Mouse (Mus musculus) hindbrain, embryonic 12.5 days (tissue): Measurements from ENCODE around the gene Pabpn1. TPM values are rescaled to one million over a fixed set of nuclear protein-coding genes. Genes with fewer than 3 reads are reported as not detected.
"Not testable (repeated sequence)": the region's sequence is repeated elsewhere in the genome, so short reads cannot be mapped to it uniquely, and the experiment has no call there.

Experiments
- ATAC-seq: fragments of 200-750 bp; cut with Nextera tagmentation; 2 replicates; pipeline ENCODE4 v1.8.0; 2017; ENCODE audit warnings: moderate TSS enrichment; ENCODE audit not compliant: low FRiP score
- H3K27ac ChIP-seq: fragments of 300-500 bp; sonication (generic); 2 replicates; pipeline ENCODE4 v1.5.1; 2016; ENCODE audit warnings: mild to moderate bottlenecking
- H3K27me3 ChIP-seq: fragments of 300-500 bp; sonication (generic); 2 replicates; pipeline ENCODE4 v1.6.1; 2016; ENCODE audit warnings: mild to moderate bottlenecking
- H3K36me3 ChIP-seq: fragments of 300-500 bp; sonication (generic); 2 replicates; pipeline ENCODE4 v1.6.1; 2016; ENCODE audit warnings: mild to moderate bottlenecking
- H3K4me1 ChIP-seq: fragments of 300-500 bp; sonication (generic); 2 replicates; pipeline ENCODE4 v1.6.1; 2016
- H3K4me2 ChIP-seq: fragments of 300-500 bp; sonication (generic); replicated peaks from 2 replicates; pipeline ENCODE4 v1.6.1; 2016; ENCODE audit warnings: mild to moderate bottlenecking
- H3K4me3 ChIP-seq: fragments of 300-500 bp; sonication (generic); 2 replicates; pipeline ENCODE4 v1.5.1; 2016; ENCODE audit warnings: mild to moderate bottlenecking
- H3K9ac ChIP-seq: fragments of 300-500 bp; sonication (generic); 2 replicates; pipeline ENCODE4 v1.6.1; 2016; ENCODE audit warnings: mild to moderate bottlenecking, moderate library complexity
- H3K9me3 ChIP-seq: fragments of 300-500 bp; sonication (generic); replicated peaks from 2 replicates; pipeline ENCODE4 v1.6.1; 2016; ENCODE audit warnings: mild to moderate bottlenecking
- WGBS: fragments of 180-500 bp; shearing (Covaris S2); methylation state at CpG from one replicate; pipeline ENCODE4 v1.1.7; 2016; 5-methylcytosine and 5-hydroxymethylcytosine counted together
- polyA plus RNA-seq: library from polyadenylated mRNA; unstranded; fragments of >200 nt; fragmentation: Nextera tagmentation; extraction: Ambion mirVana; gene quantifications from 2 replicates; pipeline ENCODE4 v1.2.1, GENCODE M21; 2016

Pabpn1 gene
- polyA plus RNA-seq, 1 experiment from 2014 or later, result 201 TPM

GRCm38 (mm10) chr14:54941024-54941978 lies 49.0 kb downstream of the Pabpn1 start:
- no peak overlapping the region for H3K9ac ChIP-seq
- H3K4me1 ChIP-seq, result peaks cover 5% of the 10 kb centered on the region
- H3K4me2 ChIP-seq, result no peak overlapping the region
- H3K9me3 ChIP-seq, result no peaks in the 10 kb centered on the region
- no peaks in the 10 kb centered on the region for H3K36me3 ChIP-seq
- H3K27me3 ChIP-seq, result no peaks in the 10 kb centered on the region; the same call in 1 of the 2 replicates
- H3K4me3 ChIP-seq, result no peak overlapping the region
- ATAC-seq, result no peak
- no peak overlapping the region for H3K27ac ChIP-seq
- WGBS, result 69% methylated on average over 13 of the region's 13 CpGs

- no peak overlapping the region for H3K27ac ChIP-seq
- no peaks in the 10 kb centered on the region for H3K9me3 ChIP-seq
- H3K4me3 ChIP-seq, result no peak overlapping the region
- ATAC-seq, result no peak
- no peak overlapping the region for H3K9ac ChIP-seq
- H3K4me1 ChIP-seq, result no peaks in the 10 kb centered on the region
- 86% methylated on average over 8 of the region's 8 CpGs for WGBS
- H3K27me3 ChIP-seq, result no peaks in the 10 kb centered on the region; the same call in 1 of the 2 replicates
- no peaks in the 10 kb centered on the region for H3K36me3 ChIP-seq
- no peak overlapping the region for H3K4me2 ChIP-seq
These were observed 50.2 kb downstream of the Pabpn1 start for GRCm38 (mm10) chr14:54942479-54942878.

- no peak for ATAC-seq
- no peak overlapping the region for H3K4me3 ChIP-seq
- H3K4me1 ChIP-seq, result no peaks in the 10 kb centered on the region
- H3K4me2 ChIP-seq, result no peak overlapping the region
- H3K36me3 ChIP-seq, result no peaks in the 10 kb centered on the region
- H3K9me3 ChIP-seq, result no peaks in the 10 kb centered on the region
- peaks cover 1% of the 10 kb centered on the region; the same call in 1 of the 2 replicates for H3K27me3 ChIP-seq
- H3K9ac ChIP-seq, result no peak overlapping the region
- 94% methylated on average over 7 of the region's 7 CpGs for whole genome bisulfite sequencing
- H3K27ac ChIP-seq, result no peak overlapping the region
These were observed 51.7 kb downstream of the Pabpn1 start for GRCm38 (mm10) chr14:54943971-54944370.

- H3K9ac ChIP-seq, result no peak overlapping the region
- no peak overlapping the region for H3K4me3 ChIP-seq
- no peak overlapping the region for H3K27ac ChIP-seq
- no peak overlapping the region for H3K4me2 ChIP-seq
- H3K4me1 ChIP-seq, result no peaks in the 10 kb centered on the region
- no peaks in the 10 kb centered on the region for H3K9me3 ChIP-seq
- peaks cover 5% of the 10 kb centered on the region; the same call in 1 of the 2 replicates for H3K27me3 ChIP-seq
- H3K36me3 ChIP-seq, result no peaks in the 10 kb centered on the region
- no peak for ATAC-seq
- 73% methylated on average over 2 of the region's 2 CpGs for WGBS
These were observed 52.6 kb downstream of the Pabpn1 start for GRCm38 (mm10) chr14:54944939-54945338.

- no peaks in the 10 kb centered on the region for H3K4me1 ChIP-seq
- 84% methylated on average over 19 of the region's 19 CpGs for WGBS
- no peaks in the 10 kb centered on the region for H3K36me3 ChIP-seq
- no peak overlapping the region for H3K4me2 ChIP-seq
- no peak overlapping the region for H3K9ac ChIP-seq
- peaks cover 5% of the 10 kb centered on the region; the same call in 1 of the 2 replicates for H3K27me3 ChIP-seq
- no peak for ATAC-seq
- H3K4me3 ChIP-seq, result no peak overlapping the region
- no peak overlapping the region for H3K27ac ChIP-seq
- H3K9me3 ChIP-seq, result no peaks in the 10 kb centered on the region
These were observed 53.8 kb downstream of the Pabpn1 start for GRCm38 (mm10) chr14:54945975-54946704.

- not testable (repeated sequence) for H3K9ac ChIP-seq, H3K36me3 ChIP-seq, ATAC-seq, H3K4me3 ChIP-seq, H3K4me2 ChIP-seq, H3K27ac ChIP-seq, H3K27me3 ChIP-seq, H3K9me3 ChIP-seq, H3K4me1 ChIP-seq
- WGBS, result 86% methylated on average over 11 of the region's 11 CpGs
These were observed 54.7 kb downstream of the Pabpn1 start for GRCm38 (mm10) chr14:54947008-54947407.

Other genes with a start within 250 kb of the Pabpn1 start
- 83.3 and 86.4 TPM in 2 replicates for gene 1700123O20Rik, start 206.3 kb upstream of the Pabpn1 start, polyA plus RNA-seq
- 158 and 168 TPM in 2 replicates for gene Acin1, start 205.6 kb upstream of the Pabpn1 start, polyA plus RNA-seq
- gene Gm29776, start 193.7 kb upstream of the Pabpn1 start, polyA plus RNA-seq, result 0.16 and 0.21 TPM in 2 replicates
- gene Cebpe, start 180.3 kb upstream of the Pabpn1 start, polyA plus RNA-seq, result 0.31 TPM in 1 of 2 replicates, not detected in the other
- gene Slc7a8, start 110.6 kb upstream of the Pabpn1 start, polyA plus RNA-seq, result 3.9 and 5.7 TPM in 2 replicates
- not detected in 2 replicates for gene Rnf212b, start 78.4 kb upstream of the Pabpn1 start, polyA plus RNA-seq
- gene Homez, start 21.5 kb upstream of the Pabpn1 start, polyA plus RNA-seq, result 11.0 and 14.0 TPM in 2 replicates
- gene Ppp1r3e, start 14.9 kb upstream of the Pabpn1 start, polyA plus RNA-seq, result 0.48 and 1.5 TPM in 2 replicates
- gene Bcl2l2, start 9.1 kb upstream of the Pabpn1 start, polyA plus RNA-seq, result 3.6 and 3.7 TPM in 2 replicates
- gene Gm20521, start 9.1 kb upstream of the Pabpn1 start, polyA plus RNA-seq, result 0.32 TPM in 1 of 2 replicates, not detected in the other
- 135 and 137 TPM in 2 replicates for gene Slc22a17, start 20.6 kb downstream of the Pabpn1 start, polyA plus RNA-seq
- 28.4 and 32.9 TPM in 2 replicates for gene Efs, start 33.6 kb downstream of the Pabpn1 start, polyA plus RNA-seq
- gene Il25, start 40.2 kb downstream of the Pabpn1 start, polyA plus RNA-seq, result not detected in 2 replicates
- gene Cmtm5, start 43.8 kb downstream of the Pabpn1 start, polyA plus RNA-seq, result 5.2 and 6.3 TPM in 2 replicates
- gene Myh6, start 74.4 kb downstream of the Pabpn1 start, polyA plus RNA-seq, result 0.81 and 1.4 TPM in 2 replicates
- not detected in 2 replicates for gene Gm17428, start 84.4 kb downstream of the Pabpn1 start, polyA plus RNA-seq
- 4.9 and 9.1 TPM in 2 replicates for gene Myh7, start 102.1 kb downstream of the Pabpn1 start, polyA plus RNA-seq
- 63.2 and 63.4 TPM in 2 replicates for gene Ngdn, start 123.0 kb downstream of the Pabpn1 start, polyA plus RNA-seq
- 30.9 and 33.1 TPM in 2 replicates for gene Zfhx2, start 199.8 kb downstream of the Pabpn1 start, polyA plus RNA-seq
- gene Thtpa, start 202.3 kb downstream of the Pabpn1 start, polyA plus RNA-seq, result 27.3 and 27.7 TPM in 2 replicates
- 9.4 and 10.1 TPM in 2 replicates for gene Ap1g2, start 214.1 kb downstream of the Pabpn1 start, polyA plus RNA-seq
- 10.5 and 11.5 TPM in 2 replicates for gene Jph4, start 224.4 kb downstream of the Pabpn1 start, polyA plus RNA-seq